Mouse (Mus musculus): ENCODE measurements around the gene Grin2a.

Grin2a gene

DNA sequence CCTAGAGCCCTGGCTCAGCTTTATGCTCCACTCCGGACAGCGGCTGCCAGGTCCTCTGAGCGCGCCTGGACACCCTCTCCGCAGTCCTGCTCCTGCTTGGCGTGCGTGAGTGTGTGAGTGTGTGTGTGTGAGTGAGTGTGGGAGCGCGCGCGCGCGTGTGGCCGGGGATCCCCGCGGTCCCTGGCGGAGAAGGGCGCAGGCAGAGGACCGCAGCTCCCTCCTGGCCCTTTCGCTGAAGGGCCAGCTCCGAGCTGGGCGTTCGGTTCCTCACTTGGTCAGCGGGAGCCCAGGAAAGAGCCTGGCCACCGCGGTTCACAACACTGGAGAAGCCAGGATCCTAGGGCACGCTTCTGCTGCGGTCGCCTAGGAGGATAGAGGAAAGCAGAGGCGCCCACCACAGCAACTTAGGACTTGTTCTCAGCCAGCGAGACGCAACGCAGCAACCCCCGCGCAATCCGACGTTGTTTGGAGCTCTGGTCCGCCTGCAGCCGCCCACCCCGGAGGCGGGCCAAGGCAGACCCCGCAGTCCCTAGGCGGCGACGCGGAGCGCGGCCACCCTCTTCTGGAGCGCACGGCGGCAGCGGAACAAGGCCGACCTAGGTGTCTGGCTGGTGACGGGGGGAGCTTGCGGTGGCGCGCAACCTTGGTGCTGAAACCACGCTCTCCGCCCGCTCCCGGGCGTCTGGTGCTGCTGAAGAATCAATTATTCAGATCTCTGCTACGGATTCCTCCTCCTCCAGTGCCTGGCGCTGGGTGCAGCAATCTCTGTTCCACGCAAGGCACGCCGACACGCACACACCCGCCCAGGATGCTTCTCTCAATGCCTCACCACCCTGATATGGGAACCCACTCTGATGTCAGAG, at the start of gene Grin2a:
Gene Grin2a (minus strand): TSS at position 610 of the 863 bp plus-strand sequence.
- no peak for DNase-seq (ENCODE audit: low spot score)

DNA sequence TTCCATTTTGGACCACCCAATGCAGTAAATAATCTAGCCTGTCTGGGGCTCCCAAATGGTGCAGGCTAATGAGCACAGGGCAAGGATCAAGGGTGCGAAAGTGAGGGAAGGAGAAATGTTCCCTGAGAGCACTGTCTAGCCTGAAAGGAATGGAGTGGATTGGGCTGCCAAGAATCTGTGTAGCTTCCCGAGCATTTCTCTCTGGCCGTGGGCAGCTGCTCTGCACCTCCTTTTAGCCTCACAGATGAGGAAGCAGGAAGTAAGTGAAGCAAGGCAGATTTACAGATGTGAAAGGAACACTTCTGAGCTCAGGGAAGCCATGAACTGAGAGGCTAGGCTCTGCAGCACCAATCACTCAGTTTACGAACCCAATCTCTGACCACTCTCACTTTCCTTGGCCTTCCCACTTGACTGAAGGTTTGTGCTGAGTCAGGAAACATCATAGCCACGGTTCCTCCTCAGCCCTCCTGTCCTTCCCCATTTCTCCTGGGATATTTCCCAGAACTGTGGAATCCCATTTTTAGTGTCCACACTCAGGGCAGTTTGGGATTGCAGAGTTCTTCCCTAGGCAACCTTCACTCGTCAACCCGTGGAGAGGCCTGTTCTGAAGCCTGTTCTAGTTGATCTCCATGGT, 40.3 kb upstream of the Grin2a start:
- DNase-seq (ENCODE audit: low spot score) = no peak

DNA sequence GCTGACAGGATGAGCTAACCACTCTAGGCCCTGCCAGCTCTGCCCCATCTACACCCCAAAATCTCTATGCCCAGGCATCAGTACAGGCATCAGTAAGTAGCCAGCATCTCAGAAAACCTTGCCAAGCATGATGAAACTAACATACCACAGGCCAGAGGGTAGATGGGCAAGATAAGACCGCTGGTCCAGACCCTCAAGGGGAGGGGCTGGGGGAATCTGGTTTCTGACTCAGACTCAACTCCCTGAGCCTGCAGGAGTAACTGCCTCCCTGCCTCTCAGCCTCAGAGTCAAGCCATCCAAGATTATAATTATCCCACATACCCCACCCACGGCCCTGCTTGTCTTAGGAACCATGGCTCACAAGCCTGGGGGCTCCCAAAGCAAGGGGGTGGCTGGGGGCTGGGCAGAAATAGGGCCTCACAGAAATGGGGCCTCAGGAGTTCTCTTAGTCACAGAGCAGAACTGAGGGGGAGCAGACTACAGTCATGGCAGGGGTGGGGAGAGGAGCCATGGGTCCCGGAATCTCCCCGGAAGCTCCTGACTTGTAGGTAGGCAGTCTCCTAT, 38.1 kb upstream of the Grin2a start:
- DNase-seq (ENCODE audit: low spot score) = no peak

DNA sequence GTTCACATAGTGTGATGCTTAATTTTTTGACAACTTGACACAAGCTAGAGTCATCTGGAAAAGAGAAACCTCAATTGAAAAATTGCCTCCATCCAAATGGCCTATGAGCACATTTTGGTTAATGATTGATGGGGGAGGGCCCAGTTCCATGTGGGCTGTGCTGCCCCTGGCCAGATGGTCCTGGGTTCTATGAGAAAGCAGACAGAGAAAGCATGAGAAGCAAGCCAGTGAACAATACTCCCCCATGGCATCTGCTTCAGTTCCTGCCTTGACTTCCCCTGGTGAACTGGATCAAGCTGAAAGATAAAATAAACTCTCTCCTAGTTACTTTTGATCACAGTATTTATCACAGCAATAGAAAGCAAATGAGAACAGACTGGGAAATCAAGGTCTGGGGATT, 36.5 kb upstream of the Grin2a start:
- DNase-seq (ENCODE audit: low spot score) = no peak

DNA sequence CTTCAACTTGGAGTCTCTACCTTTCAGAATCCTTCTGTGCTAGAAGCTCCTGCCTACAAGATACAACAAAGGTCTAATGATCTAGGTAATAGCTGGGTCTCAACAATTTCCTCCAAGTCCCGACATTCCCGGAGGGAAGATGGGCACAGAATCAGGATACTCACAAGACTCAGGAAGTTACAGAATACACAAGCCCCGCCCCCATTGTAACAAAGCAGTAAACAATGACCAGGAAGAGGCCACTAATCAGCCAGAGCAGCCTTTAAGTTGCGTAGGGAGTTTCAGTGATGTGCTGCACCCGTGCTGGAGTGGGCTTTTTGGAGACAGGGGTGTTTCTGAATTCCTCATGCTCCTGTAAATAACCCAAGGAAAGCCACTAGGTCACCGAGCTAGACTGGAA, 31.4 kb upstream of the Grin2a start:
- no peak for DNase-seq (ENCODE audit: low spot score)

DNA sequence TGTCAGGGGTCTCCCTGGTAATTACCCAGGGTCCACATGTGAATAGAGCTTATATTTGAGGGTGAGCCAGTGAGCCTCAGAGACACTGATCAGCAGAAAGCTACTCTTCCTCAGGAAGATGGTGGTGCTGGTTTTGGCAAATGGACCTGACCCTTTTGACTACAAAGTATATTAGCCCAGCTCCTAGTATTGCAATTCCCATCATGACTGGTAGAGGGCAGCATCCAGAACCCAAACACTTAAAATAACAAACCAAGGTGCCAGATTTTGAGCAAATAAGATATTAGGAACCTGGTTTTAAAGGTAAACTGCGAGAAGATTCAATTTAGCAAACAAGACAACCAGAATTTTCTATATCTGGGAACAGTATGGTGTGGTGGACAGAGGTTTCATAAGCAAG, 14.4 kb upstream of the Grin2a start:
- no peak for DNase-seq (ENCODE audit: low spot score)

DNA sequence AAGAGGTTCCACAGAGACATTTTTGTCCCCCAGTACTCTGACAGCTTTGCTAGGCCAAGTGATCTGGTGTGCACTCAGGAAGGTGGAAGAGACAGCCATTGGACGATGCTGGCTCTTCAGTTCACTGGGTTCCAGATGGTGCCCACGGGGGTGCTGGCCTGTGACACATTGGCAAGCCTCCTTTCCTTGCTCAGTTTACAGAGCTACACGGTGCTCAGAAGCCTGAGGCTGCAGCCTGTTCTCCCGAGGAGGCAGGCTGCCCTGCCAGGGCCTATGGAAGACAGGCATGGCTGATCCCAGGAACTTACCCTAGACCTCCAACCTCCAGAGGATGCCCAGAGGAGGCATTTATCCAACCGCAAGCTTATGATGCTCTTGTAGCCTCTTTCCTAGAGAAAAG, 10.2 kb upstream of the Grin2a start:
- DNase-seq (ENCODE audit: low spot score) = no peak

DNA sequence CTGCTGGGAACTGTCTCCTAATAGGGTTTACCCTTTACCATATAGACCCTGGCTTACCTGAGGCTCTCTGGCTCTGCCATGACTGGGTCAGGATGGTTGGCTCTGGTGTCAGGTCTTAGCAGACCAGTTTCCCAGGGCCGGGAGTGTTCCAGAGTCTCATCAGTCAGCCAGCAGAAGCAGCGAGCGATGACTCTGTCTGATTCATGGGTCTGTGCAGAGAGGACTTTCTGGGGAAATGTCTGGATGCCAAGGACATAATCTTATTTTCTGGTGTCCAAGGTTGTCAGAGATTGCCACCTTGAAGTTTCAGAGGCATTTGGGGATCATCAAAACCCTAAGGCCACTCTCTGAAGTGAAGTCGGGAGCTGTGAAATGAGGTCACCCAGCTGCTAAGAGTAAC, 8.7 kb upstream of the Grin2a start:
- no peak for DNase-seq (ENCODE audit: low spot score)

DNA sequence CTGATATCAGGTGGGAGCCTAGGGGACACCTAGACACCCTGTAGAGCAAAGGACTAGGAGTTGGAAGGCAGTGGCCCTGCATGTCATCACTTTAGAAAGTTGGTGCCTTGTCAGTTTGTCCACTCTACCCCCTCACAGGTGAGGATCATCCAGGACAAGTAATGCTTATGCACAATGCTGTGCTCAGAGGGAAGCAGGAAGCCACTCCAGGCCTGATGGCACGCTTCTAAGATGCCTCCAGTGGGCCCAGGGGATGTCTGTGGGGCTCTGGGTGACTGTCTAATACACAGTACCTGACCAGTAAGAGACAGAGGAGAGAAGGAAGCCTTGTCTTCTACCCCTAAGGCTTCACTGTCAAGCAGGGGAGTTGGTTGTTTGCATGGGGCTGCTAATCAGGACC, 7.6 kb upstream of the Grin2a start:
- no peak for DNase-seq (ENCODE audit: low spot score)

DNA sequence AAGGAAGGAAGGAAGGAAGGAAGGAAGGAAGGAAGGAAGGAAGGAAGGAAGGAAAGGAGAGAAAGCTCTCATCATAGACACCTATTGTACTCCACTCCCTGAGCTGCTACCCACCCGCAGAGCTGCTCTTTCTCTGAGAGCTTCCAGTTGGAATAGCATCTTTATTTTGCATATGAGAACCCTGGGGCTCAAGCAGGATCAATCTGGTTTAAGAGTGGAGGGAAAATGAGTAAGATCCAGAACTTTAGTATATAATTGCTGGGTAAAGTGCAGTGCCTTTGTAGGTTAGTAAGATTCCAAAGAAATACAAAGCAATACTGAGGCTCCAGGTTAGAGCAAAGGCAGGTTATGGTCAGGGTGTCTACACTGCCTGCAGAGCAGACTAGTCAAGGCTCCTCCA, 6.2 kb upstream of the Grin2a start:
- no peak for DNase-seq (ENCODE audit: low spot score)

DNA sequence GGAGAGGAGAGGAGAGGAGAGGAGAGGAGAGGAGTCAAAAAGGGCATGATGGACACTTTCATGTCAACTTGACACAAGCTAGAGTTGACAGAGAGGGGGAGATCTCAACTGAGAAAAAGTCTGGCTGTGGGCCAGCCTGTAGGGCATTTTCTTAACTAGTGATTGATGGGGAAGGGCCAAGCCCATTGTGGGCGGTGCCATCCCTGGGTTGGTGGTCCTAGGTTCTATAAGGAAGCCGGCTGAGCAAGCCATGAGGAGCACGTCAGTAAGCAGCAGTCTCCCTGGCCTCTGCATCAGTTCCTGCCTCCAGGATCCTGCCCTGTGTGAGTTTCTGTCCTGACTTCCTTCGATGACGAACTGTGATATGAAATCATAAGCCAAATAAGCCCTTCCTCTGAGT, 4.6 kb upstream of the Grin2a start:
- no peak for DNase-seq (ENCODE audit: low spot score)

DNA sequence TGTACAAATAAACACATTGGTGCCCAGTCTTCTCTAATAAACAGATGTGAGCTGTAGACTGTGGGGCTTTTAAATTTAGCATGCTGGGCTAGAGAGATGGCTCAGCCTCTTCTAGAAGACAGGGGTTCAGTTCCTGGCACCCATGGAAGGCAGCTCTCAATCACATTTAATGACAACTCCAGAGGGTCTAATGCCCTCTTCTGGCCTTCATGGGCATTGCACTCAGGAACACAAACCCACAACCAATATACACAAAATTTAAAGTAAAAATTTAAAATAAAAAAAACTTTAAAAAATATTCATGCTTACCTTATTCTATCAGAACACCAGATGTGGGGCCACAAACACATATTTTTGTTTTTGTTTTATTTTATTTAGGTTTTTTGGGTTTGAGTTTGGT, 2.6 kb upstream of the Grin2a start:
- no peak for DNase-seq (ENCODE audit: low spot score)

DNA sequence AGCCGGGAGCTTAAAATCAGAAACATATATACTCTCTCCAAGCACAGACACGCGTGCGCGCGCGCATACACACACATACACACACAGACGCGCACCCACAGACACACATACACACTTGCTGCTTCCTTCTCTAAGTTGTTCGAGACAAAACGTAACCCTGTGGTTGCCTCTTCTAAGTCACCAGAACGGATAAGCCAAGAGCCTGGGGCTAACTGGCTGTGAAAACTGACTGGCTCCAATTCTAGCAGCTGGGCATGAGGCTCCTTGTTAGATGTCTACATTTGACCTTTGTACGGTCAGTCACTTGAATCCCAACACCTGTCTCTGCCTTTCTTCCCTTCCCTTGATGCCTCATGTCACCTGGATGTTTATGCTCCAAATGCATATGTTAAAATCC, 452 bp upstream of the Grin2a start:
- no peak for DNase-seq (ENCODE audit: low spot score)

DNA sequence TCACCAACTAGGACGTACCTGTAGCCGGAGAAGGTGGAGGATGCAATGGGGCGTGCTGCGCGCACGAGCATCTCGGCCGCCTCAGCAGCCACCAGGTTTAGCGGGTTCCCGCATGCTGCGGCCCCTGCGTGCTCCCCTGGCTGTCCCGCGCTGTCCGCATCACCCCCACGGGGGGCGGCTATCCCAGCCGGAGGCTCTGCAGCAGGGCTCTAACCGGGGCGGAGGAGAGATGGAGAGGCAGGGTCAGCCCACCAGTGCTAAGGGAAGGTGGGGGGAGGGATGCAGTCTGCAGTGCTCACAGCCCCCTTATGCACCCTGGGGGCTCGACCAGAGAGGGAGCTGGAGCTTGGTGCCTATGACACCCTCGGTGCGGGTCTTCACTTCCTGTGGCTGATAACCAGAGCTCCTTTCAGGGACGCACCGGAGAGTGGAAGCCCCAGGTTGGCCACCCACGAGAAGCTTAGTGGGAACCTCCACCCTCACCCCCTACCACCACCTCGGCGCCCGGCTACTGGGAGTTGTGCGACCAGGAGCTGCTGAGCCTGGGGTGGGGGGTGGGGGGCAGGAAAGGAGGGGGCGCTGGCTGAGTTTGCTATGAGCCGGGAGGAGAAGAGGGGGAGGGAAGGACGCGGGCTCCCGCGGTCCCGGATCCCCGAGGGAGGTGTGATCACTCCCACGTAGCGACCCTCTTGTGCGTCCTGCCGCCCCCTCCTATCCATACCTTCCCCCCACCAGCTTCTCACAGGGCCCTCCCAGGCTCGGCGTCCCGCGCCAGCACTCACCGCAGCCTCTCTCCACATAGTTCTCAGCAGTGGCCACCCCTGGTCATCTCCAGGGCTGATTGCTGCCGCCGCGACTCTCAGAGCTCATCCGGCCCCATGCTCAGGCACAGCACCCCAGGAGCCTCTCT, 1.1 kb downstream of the Grin2a start:
- DNase-seq (ENCODE audit: low spot score) = no peak

DNA sequence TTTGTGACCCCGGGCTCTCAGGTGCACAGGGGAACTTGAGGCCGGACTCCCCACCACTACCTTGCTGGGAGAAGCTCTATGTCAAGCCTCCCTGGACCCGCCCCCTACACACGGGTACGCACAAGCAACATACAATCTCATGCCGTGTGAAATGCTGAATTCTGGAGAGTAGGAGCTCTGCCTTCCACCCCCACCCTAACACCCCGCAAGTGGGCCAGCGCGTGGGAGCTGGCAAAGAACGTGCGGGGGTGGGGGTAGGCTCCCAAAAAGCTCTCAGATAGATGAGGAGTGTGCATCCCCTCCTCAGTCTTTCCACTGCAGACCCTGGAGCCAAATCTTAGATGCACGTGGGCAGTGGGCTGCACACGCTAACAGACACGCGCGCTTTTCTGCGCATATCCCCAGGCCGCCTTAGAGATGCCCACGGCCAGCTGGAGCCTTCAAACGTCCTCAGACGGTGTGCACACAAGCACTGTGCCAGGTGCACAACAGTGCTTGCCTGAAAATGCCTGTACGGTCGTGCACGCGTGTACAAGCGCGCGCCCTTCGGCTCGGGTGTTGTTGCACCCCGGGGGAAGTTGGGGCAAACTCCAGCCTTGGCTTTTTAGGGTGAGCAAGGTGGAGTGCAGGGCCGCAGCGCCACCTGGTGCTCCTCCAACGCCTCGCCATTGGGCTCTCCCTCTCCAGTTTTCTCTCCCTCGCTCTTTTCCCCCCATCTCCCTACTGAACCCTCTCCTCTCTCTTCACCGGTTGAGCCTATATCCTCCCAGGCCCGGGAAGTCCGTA, 1.9 kb downstream of the Grin2a start:
- DNase-seq (ENCODE audit: low spot score) = peak; percentile 27

DNA sequence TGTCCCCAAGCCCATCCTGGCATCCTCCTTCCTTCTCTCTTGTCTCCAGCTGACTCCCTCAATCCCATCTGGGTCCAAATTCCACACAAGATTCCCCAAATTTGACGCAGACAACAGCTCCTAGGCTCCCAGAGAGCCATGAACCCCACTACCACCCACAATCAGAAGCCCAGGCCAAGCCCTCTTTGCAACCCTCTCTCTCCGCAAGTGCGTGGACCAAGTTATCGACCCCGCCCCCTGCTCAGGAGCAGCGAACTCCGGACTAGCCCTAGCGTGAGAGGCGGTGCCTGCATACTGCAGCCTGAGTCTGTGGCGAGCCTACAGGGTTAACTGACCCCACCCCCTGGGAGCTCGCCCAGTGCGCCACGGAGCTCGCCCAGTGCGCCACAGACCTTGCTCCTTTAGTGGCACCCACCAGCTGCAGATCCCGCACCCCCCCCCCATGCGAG, 2.6 kb downstream of the Grin2a start:
- no peak for DNase-seq (ENCODE audit: low spot score)

DNA sequence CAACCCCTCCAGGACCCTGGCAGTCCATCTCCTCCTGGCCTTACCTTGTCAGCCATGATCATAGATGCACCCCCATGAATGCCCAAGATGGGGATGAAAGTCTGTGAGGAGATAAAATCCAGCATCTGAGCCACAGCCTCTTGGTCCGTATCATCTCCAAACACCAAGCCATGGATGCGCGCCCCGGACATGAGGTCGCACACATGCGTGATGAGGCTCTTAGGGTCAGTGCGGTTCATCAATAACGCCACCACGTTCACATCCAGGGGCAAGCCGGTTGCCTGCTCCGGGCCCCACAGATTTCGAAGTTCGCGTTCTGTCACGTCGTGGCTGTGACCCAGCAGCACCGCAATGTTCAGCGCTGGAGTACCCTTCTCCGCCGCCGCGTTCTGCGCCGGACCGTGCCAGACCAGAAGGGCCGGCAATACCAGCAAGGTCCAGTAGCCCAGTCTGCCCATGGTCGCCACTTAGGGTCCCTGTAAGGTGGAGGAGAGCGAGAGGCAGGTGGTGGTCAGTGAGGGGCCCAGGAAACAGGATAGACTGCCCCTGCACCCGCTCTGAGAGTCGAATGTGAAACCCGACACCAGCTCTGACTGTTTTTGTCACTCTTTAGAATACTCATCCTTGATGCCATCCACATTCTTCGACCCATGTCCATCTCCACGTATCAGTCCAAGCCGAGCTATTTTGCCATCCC, 3.1 kb downstream of the Grin2a start:
- DNase-seq (ENCODE audit: low spot score) = no peak

DNA sequence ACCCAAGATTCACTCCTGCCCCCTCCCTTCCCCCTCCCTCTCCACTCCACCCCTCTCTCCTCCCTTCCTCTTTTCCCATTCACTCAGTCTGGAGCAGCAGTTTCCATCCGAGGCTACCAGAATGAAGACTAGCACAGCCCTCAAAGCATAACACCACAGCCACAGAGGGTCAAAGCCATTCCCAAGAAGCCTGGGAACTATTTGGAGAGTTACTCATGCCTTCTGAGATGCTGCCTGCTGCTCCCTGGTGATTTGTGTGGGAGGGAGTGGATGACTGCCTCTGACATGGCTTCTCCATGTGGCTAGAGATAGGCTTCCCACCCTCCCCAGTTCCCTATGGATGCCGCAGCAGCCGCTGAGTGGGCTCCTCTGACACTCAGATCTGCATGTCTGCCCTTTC, 10.3 kb downstream of the Grin2a start:
- no peak for DNase-seq (ENCODE audit: low spot score)

DNA sequence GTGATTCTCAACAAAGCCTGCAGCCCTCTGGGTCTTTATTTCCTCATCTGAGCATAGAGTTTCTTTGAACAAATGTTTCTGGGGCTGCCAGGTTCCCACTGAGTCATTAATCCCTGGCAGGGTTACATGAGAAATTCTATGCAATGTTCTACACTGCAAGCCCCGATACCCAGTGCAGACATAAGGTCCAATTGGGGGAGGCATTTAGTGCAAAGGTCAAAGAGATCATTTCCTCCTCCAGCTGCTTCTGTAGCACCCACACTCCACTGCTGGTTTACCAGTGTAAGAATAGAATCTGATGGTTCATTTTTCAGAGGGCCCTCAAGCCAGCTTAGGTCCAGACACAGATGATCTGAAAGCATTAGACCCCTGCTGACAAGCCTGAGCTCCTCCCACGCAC, 14.7 kb downstream of the Grin2a start:
- no peak for DNase-seq (ENCODE audit: low spot score)

DNA sequence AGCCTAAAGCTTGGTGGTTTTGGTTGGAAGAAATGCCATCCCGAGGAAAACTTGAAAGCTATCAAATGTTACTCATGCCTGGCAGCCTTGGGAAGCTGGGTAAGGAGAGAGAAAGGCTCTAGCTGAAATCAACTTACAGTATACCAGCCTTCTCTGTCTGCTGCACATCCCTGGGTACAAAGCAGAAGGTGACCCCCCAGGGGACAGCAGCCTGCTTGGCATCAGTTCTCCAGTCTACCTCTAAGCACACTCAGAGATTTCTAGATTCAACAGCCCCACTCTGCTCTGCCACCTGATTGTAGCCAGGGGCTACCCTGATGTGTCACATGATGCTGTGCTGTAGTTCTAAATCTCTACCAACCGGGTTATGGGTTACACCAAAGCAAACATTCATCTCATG, 17.2 kb downstream of the Grin2a start:
- DNase-seq (ENCODE audit: low spot score) = no peak

DNA sequence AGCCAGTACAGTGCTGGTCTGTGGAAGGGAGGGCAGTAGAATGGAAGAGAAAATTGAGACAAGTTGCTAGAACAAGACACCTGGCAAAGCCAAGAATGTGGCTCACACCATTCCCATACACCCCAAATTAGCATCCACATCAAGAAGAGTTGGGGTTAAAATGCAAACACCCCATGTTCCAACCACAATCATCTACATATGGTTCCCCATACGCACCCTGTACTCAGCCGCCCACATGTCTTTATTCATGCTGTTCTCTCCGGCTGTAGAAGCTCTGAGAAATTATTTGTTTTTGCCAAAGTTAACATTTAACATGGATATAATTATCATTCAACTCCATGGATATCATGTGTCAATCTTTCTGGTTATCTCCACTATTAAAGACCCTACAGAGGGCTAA, 22.7 kb downstream of the Grin2a start:
- DNase-seq (ENCODE audit: low spot score) = no peak

Measured in ovary, postnatal 14 days (tissue).